ENCODE assay signal across 8 mouse cellular contexts in genomic region chr6:8508883-8509536, GRCm38 (mm10). TPM values are rescaled to one million over a fixed set of nuclear protein-coding genes. Genes with fewer than 3 reads are reported as not detected.
DNase-seq lines count a peak whose midpoint lies in the region; ATAC-seq lines count a peak whose summit lies in the region.

No protein-coding gene starts in this region.

- H3K9me3 ChIP-seq in hindbrain, embryonic 15.5 days, result no peaks in the 10 kb centered on the region

- peak; percentile 99 for ATAC-seq in hindbrain, embryonic 15.5 days (ENCODE audit: low FRiP score, low read depth)

- no peaks in the 10 kb centered on the region for H3K36me3 ChIP-seq in hindbrain, embryonic 15.5 days

- H3K27ac ChIP-seq in hindbrain, embryonic 15.5 days (replicated peaks), result peak overlapping the region; percentile 100

- under 1% methylated on average over 53 of the region's 56 CpGs for WGBS in hindbrain, embryonic 15.5 days

- DNase-seq in T-cell, adult 2 months (ENCODE audit: low spot score), result peak; percentile 99
- DNase-seq in cerebellum, postnatal 36 days, result peak; percentile 98 to 99
- peak; percentile 99 for DNase-seq in frontal cortex, postnatal 36 days (ENCODE audit: low spot score in 2 of 2)
- DNase-seq in left cerebral cortex, adult 11 months (ENCODE audit: low spot score), result peak; percentile 99
- peak; percentile 99 to 100 for DNase-seq in lung, postnatal 4 days
- peak; percentile 98 for DNase-seq in retina, postnatal 7 days (ENCODE audit: low read depth, low spot score)
- DNase-seq in urinary bladder, adult 2 months (ENCODE audit: low spot score), result peak; percentile 94

- H3K27me3 ChIP-seq in hindbrain, embryonic 15.5 days, result no peaks in the 10 kb centered on the region

- peak overlapping the region; percentile 91 for H3K9ac ChIP-seq in hindbrain, embryonic 15.5 days

- H3K4me2 ChIP-seq in hindbrain, embryonic 15.5 days, result peak overlapping the region; percentile 63

- H3K4me3 ChIP-seq in hindbrain, embryonic 15.5 days, result peak overlapping the region; percentile 94

- peaks cover 32% of the 10 kb centered on the region for H3K4me1 ChIP-seq in hindbrain, embryonic 15.5 days (replicated peaks)

RNA-seq across cellular contexts. Expression of gene Glcci1, which starts 0.4 kb away (rescaled TPM):
- polyA plus RNA-seq in hindbrain, embryonic 15.5 days (2015; fragmentation: Nextera tagmentation; extraction: Ambion mirVana), result 7.4 and 7.9 TPM in 2 replicates
- 3.6 and 4.2 TPM in 2 replicates for polyA plus RNA-seq in urinary bladder, adult 2 months (2012; rRNA removed)

Comparison
In these comparisons a context has a peak if more than half of its experiments do, and no peak if none do; other contexts are left out.
1. Peak in every context shown above with its lines: DNase-seq, ATAC-seq, H3K4me3 ChIP-seq and H3K27ac ChIP-seq.